Mouse (Mus musculus) adrenal gland, postnatal 25 days (tissue): ENCODE results near the gene Arid3a. TPM values are rescaled to one million over a fixed set of nuclear protein-coding genes. Genes with fewer than 3 reads are reported as not detected.

Source experiments
- DNase-seq: peaks from one replicate; pipeline ENCODE4 v3.0.0; 2021; ENCODE audit warnings: mixed read lengths
- total RNA-seq: library from RNA; stranded (reverse); gene quantifications from 2 replicates; pipeline ENCODE4 v1.2.3, GENCODE M21; 2021

Arid3a gene
- total RNA-seq, 1 experiment from 2014 or later, result 5.2 TPM

GRCm38 (mm10) chr10:79976071-79976721 is 49.4 kb downstream of the Arid3a start:
- DNase-seq, result no peak

GRCm38 (mm10) chr10:79976722-79977107 is 49.9 kb downstream of the Arid3a start:
- no peak for DNase-seq

- no peak for DNase-seq
Measured at GRCm38 (mm10) chr10:79977324-79977723, 50.5 kb downstream of the Arid3a start.

GRCm38 (mm10) chr10:79978061-79978460 is 51.2 kb downstream of the Arid3a start:
- DNase-seq, result no peak

GRCm38 (mm10) chr10:79979401-79980155 is 52.7 kb downstream of the Arid3a start:
- DNase-seq, result no peak

GRCm38 (mm10) chr10:79983205-79983604 is 56.4 kb downstream of the Arid3a start:
- no peak for DNase-seq

GRCm38 (mm10) chr10:79983670-79984069 is 56.8 kb downstream of the Arid3a start:
- peak; percentile 70 for DNase-seq

GRCm38 (mm10) chr10:79984195-79984816 is 57.5 kb downstream of the Arid3a start, which contains the start of gene Tmem259:
Gene Tmem259 (minus strand): TSS chr10:79984330.
- DNase-seq, result peak; percentile 90

- DNase-seq, result peak; percentile 87
Measured at GRCm38 (mm10) chr10:79984871-79985270, 58.0 kb downstream of the Arid3a start.

GRCm38 (mm10) chr10:79985334-79986231 is 58.7 kb downstream of the Arid3a start:
- no peak for DNase-seq

GRCm38 (mm10) chr10:79986232-79986878 is 59.5 kb downstream of the Arid3a start:
- peak; percentile 76 for DNase-seq

GRCm38 (mm10) chr10:79986963-79987362 is 60.1 kb downstream of the Arid3a start:
- peak; percentile 85 for DNase-seq

- no peak for DNase-seq
Measured at GRCm38 (mm10) chr10:79987771-79988505, 61.1 kb downstream of the Arid3a start.

- DNase-seq, result peak; percentile 66
Measured at GRCm38 (mm10) chr10:79988506-79989271, 61.8 kb downstream of the Arid3a start, which contains the start of gene Cnn2. Gene Cnn2 (plus strand): TSS chr10:79988584.

- DNase-seq, result no peak
Measured at GRCm38 (mm10) chr10:79989272-79989786, 62.5 kb downstream of the Arid3a start.

GRCm38 (mm10) chr10:79989870-79990269 is 63.0 kb downstream of the Arid3a start:
- no peak for DNase-seq

GRCm38 (mm10) chr10:79991099-79991498 is 64.3 kb downstream of the Arid3a start:
- no peak for DNase-seq

- no peak for DNase-seq
Measured at GRCm38 (mm10) chr10:79991548-79991947, 64.7 kb downstream of the Arid3a start.

GRCm38 (mm10) chr10:79994397-79995115 is 67.7 kb downstream of the Arid3a start:
- no peak for DNase-seq
